Mouse (Mus musculus) cerebellum, adult 2 months (tissue): ENCODE data around the gene Wnt4. TPM values are rescaled to one million over a fixed set of nuclear protein-coding genes. Genes with fewer than 3 reads are reported as not detected.

ENCODE experiments used
- DNase-seq, 2 experiments: peaks; one replicate each; pipeline ENCODE4 v3.0.0; 2021
- H3K27ac ChIP-seq: fragments of 200-500 bp; 2 replicates; pipeline ENCODE4 v1.5.1; 2012; ENCODE audit warnings: low read length, control low read depth, inconsistent platforms; ENCODE audit not compliant: insufficient read depth
- H3K27me3 ChIP-seq: fragments of 200-500 bp; 2 replicates; pipeline ENCODE4 v1.6.1; 2012; ENCODE audit warnings: inconsistent platforms, mild to moderate bottlenecking, low read length, moderate library complexity; ENCODE audit not compliant: control insufficient read depth, insufficient read depth
- H3K4me1 ChIP-seq: fragments of 200-500 bp; 2 replicates; pipeline ENCODE4 v1.6.1; 2011; ENCODE audit warnings: low read length; ENCODE audit not compliant: control insufficient read depth, insufficient read depth
- H3K4me3 ChIP-seq: fragments of 200-500 bp; replicated peaks from 2 replicates; pipeline ENCODE3; 2011; ENCODE audit warnings: mild to moderate bottlenecking, low read depth, low read length, control low read depth; ENCODE audit not compliant: insufficient read depth
- CTCF ChIP-seq: fragments of 200-500 bp; IDR thresholded peaks from 2 replicates; pipeline ENCODE4 v1.5.1; 2011; ENCODE audit warnings: low read depth, mild to moderate bottlenecking, control low read depth, low read length, moderate library complexity, borderline replicate concordance; ENCODE audit not compliant: insufficient read depth
- POLR2A ChIP-seq: fragments of 200-500 bp; IDR thresholded peaks from 2 replicates; pipeline ENCODE4 v1.6.1; 2011; ENCODE audit warnings: low read length, control low read depth, borderline replicate concordance; ENCODE audit not compliant: insufficient read depth
- WGBS: fragments of 180-500 bp; shearing (Covaris S2); methylation state at CpG from one replicate; pipeline ENCODE4 v1.1.7; 2018; 5-methylcytosine and 5-hydroxymethylcytosine counted together
- polyA plus RNA-seq: library from polyadenylated mRNA; depleted of rRNA; stranded (reverse); fragments of >200 nt; gene quantifications from 2 replicates; pipeline ENCODE4 v1.2.3, GENCODE M21; 2012

Gene Wnt4
- polyA plus RNA-seq, 1 experiment: 1.7 TPM

GRCm38 (mm10) chr4:137250849-137251248, 26.4 kb upstream of the Wnt4 start:
- no peak overlapping the region for H3K4me3 ChIP-seq
- no peak for DNase-seq
- no peaks in the 10 kb centered on the region for H3K27me3 ChIP-seq
- 61% methylated on average over 5 of the region's 5 CpGs for WGBS
- H3K4me1 ChIP-seq: no peaks in the 10 kb centered on the region
- H3K27ac ChIP-seq: no peak overlapping the region
- no peak for TF ChIP-seq POLR2A

GRCm38 (mm10) chr4:137253601-137254000, 23.7 kb upstream of the Wnt4 start:
- H3K27ac ChIP-seq: no peak overlapping the region
- WGBS: 23% methylated on average over 11 of the region's 11 CpGs
- DNase-seq: no peak
- no peaks in the 10 kb centered on the region for H3K4me1 ChIP-seq
- TF ChIP-seq POLR2A (no peak), CTCF (no peak)
- H3K27me3 ChIP-seq: no peaks in the 10 kb centered on the region
- H3K4me3 ChIP-seq: no peak overlapping the region

DNA sequence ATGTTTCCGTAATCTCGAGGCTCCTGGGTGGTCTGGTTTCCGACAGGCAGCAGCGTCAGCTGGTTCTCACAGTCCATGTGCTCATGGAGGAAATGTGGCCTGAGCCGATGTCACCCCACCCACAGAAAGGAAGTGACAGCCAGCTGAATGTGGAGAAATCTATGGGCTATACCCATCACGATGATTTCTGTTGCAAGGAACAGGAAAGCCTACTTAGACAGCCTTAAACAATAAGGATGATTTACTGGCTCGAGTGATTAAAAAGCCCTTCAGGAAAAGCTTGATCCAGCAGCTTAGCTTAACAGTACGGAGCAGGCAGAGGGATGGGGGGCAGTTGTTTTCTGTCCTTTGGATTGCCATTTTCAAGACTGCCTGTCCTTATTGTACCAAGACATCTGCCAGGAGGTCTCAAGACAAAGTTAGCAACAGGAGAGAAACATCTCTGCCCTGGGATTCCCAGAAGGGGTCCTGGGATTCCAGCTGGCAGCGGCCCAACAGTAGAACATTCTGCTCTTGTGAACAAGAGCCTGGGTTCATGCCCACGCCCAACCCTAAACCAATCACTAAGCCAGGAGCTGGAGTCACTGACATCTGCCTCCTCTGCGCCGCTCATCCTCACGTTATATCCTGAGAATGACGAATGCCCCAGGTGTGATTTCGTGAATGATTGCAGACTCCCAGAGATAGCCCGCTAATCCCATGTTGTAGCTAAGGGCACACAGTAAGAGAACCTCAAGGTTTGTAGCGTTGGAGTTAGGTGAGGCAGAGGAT, 22.9 kb upstream of the Wnt4 start:
- H3K4me1 ChIP-seq: no peaks in the 10 kb centered on the region
- 58% methylated on average over 17 of the region's 17 CpGs for WGBS
- H3K4me3 ChIP-seq: no peak overlapping the region
- H3K27ac ChIP-seq: no peak overlapping the region
- H3K27me3 ChIP-seq: no peaks in the 10 kb centered on the region
- no peak for TF ChIP-seq POLR2A
- TF ChIP-seq CTCF: no peak
- DNase-seq: no peak

DNA sequence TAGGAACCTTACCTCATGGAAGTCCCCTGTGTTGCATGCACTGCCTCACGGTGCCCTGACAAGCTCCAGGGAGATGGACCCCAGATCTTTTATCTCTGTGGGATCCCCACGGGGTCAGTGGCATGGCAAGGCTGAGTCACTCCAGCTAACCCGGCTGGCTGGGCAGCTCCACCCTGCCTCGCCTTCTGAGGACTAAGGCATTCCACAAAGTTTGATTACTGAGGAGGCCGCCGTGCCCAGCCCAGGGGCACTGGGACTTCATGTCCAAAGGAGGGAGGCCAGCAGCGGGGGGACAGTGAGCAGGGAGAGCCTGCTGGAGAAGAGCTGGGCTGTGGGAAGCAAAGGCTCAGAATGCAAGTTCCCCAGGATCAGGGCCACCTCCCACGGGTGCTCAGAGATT, 21.7 kb upstream of the Wnt4 start:
- Histone ChIP-seq H3K4me1 (no peaks in the 10 kb centered on the region), H3K27me3 (no peaks in the 10 kb centered on the region), H3K4me3 (no peak overlapping the region), H3K27ac (no peak overlapping the region)
- WGBS: 61% methylated on average over 8 of the region's 8 CpGs
- DNase-seq: no peak
- TF ChIP-seq CTCF (no peak), POLR2A (no peak)

DNA sequence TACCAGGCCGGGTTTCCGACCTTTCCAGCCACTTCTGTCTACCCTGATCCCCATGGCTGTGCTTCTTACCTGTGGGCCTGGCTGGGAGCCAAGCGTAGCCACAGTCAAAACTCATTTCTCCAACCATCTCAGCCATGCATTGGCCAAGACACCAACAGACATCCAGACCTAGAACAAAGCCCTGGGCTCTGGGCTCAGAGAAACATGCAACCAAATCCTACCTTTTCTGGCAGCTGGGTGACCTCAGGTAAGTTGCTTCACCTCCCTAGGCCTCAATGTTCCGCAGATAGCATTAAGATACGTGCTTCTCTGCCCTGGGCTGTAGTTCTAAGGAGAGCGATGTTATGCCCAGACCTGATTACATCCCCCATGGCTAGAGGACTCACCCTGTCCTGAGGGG, 15.5 kb upstream of the Wnt4 start:
- Histone ChIP-seq H3K27me3 (no peaks in the 10 kb centered on the region), H3K4me1 (no peaks in the 10 kb centered on the region)
- WGBS: 86% methylated on average over 6 of the region's 6 CpGs

DNA sequence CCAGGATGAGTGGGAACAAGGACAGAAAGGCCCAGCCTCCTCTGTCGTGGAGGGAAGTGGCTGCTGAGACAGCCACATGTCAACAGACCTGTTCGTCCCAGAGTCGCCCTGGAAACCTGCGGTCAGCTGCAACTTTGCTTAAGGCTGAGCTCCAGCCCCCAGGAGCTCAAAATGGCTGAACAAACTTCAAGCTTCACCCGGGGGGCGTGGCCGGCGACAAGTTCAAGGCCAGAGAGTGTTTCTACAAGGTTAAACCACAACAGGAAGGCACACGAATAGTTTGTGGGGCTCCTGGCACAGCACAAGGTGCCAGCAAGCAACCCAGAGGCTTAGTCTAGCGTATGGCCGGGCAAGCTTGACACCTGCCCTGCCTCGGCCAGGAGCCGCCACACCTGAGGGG, 13.2 kb upstream of the Wnt4 start:
- Histone ChIP-seq H3K27ac (no peak overlapping the region), H3K4me3 (no peak overlapping the region), H3K27me3 (no peaks in the 10 kb centered on the region), H3K4me1 (no peaks in the 10 kb centered on the region)
- no peak for DNase-seq
- 82% methylated on average over 13 of the region's 13 CpGs for WGBS
- TF ChIP-seq POLR2A: no peak
- TF ChIP-seq CTCF: no peak

More for the DNA sequence above, 15.5 kb upstream of the Wnt4 start:
- no peak for DNase-seq
- Histone ChIP-seq H3K27ac (no peak overlapping the region), H3K4me3 (no peak overlapping the region)
- TF ChIP-seq POLR2A: no peak
- no peak for TF ChIP-seq CTCF

DNA sequence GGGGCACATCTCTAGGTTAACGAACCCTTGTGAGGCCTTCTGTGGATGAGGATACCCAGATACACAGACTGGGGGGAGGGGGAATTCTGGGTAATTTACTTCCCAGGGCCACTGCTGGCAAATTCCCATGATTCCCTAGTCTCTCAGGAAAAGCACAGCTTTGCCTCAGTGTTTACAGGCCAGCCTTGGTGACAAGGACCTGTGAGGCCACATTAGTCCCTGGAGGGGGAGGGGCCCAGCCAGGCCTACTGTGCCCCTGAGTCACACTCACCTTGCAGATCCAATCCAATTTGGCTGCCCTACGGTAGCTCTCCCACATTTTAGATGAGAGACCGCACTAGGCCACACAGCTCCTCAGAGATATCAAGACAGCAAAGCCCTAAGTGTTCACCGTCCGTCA, 12.2 kb upstream of the Wnt4 start:
- no peak for TF ChIP-seq POLR2A
- no peak for TF ChIP-seq CTCF
- Histone ChIP-seq H3K4me1 (no peaks in the 10 kb centered on the region), H3K4me3 (no peak overlapping the region), H3K27me3 (no peaks in the 10 kb centered on the region), H3K27ac (no peak overlapping the region)
- WGBS: 96% methylated on average over 5 of the region's 5 CpGs
- DNase-seq: no peak

GRCm38 (mm10) chr4:137268541-137268940, 8.7 kb upstream of the Wnt4 start:
- no peak for DNase-seq
- Histone ChIP-seq H3K4me3 (no peak overlapping the region), H3K27ac (no peak overlapping the region), H3K4me1 (no peaks in the 10 kb centered on the region), H3K27me3 (no peaks in the 10 kb centered on the region)
- WGBS: 74% methylated on average over 8 of the region's 8 CpGs
- TF ChIP-seq CTCF (no peak), POLR2A (no peak)
